Mouse (Mus musculus) erythroid progenitor cell, adult 5-6 weeks (primary cell): ENCODE data around the gene Tmem109. TPM values are rescaled to one million over a fixed set of nuclear protein-coding genes. Genes with fewer than 3 reads are reported as not detected.

Experiments
- ATAC-seq: replicated peaks from 2 replicates; pipeline ENCODE4 v1.8.0; 2016; ENCODE audit warnings: moderate number of reproducible peaks, mild to moderate bottlenecking, moderate TSS enrichment, inconsistent platforms; ENCODE audit not compliant: poor library complexity, low FRiP score, severe bottlenecking
- total RNA-seq, 2 experiments: library from RNA; stranded (forward) in 1 of 2; stranded (reverse) in 1 of 2; fragments of 150-400 nt in 1 of 2; fragments of 186-747, 209-891 nt in 1 of 2; gene quantifications; 2 replicates each; pipeline versions ENCODE4 v1.2.3 to v1.2.4; 2015 to 2017; ENCODE audit warnings: low replicate concordance in 2 of 2

Tmem109 gene
- total RNA-seq (2015; ENCODE audit: low replicate concordance) (4.7 and 9.6 TPM in 2 replicates), total RNA-seq (2017; ENCODE audit: low replicate concordance) (4.4 and 14.0 TPM in 2 replicates)

DNA sequence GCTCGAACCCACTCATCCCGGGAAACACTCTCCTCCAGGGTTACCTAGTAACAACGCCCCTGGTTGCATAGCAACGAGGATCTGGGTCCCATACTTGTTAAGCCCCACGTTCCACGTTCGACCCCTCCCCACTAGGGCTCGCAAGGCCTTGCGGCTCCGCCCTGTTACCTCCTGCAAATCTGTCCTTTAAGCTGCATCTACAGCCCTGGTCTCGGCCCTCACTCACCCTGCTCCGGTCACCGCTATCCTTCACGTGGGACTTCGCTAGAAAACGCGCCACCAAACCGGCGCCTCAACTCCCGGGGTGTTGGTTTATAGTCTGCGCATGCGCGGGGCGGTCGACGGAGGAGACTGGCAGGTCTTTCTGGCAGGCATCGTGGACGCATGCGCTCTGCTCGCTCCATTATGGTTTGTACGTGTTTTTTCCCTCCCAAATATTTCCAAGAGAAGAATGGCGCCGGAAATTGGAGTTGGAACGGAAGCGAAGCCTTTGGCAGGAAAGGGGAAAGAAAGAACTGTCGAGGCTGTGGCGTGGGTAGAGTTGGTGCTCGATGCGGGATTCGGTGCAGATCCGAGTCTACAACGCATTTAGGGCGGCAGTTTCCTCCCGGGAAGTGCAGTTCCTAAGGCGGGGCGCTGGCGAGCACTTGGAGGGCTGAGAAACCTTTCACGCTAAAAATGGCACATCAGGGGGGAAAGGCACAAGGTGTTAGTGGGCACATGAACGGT lies at the start of gene Tmem109:
Tmem109 (minus strand) TSS at position 576 of the 729 bp plus-strand sequence.
- ATAC-seq, result peak; percentile 94

- ATAC-seq, result no peak
These were observed 48.8 kb upstream of the Tmem109 start for GRCm38 (mm10) chr19:10930641-10931040.

- no peak for ATAC-seq
These were observed 44.9 kb upstream of the Tmem109 start for GRCm38 (mm10) chr19:10926666-10927065.

- no peak for ATAC-seq
These were observed 44.4 kb upstream of the Tmem109 start for GRCm38 (mm10) chr19:10926123-10926621.

DNA sequence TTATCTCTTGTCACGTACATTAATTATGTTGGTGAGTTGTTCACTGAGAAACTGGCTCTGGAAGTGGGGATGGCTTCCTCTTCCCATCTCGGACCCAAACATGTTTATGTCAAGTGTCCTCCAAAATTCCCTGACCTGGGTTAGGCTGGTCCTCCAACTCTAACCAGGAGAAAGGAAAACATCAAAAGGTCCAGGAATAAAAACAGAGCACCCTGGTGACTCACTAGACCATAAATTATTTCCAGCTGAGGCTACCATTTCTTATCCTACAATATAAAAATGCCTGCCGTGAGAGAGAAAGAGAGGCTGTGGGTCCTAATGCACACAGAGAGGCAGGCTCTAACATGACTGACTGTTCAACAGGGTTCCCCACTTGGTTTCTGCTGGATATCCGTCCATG lies 42.4 kb upstream of the Tmem109 start:
- no peak for ATAC-seq

- no peak for ATAC-seq
These were observed 39.3 kb upstream of the Tmem109 start for GRCm38 (mm10) chr19:10921058-10921457.

DNA sequence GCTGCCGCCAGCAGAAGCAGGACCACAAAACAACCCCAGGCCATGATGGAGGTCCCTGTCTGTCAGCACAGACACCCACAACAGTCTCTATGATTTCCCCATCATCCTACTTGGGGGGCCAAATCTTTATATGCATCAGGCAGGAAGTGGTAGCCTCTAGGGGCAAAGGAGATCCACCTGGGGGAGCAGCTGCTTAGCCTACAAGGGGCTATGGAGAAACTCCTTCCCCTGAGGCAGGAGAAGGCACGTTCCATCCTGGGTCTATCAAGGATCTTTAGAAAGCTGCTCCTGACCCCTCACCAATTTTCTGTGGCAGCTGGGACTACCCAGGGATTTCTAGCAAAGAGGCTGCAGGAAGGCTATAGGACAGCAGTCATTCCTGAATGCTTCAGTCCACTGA lies 38.7 kb upstream of the Tmem109 start, which contains the start of gene Zp1:
Zp1 (minus strand) TSS at position 101 of the 400 bp plus-strand sequence.
- ATAC-seq, result no peak

- ATAC-seq, result no peak
These were observed 36.7 kb upstream of the Tmem109 start for GRCm38 (mm10) chr19:10918321-10918991.

GRCm38 (mm10) chr19:10916506-10916905 lies 34.7 kb upstream of the Tmem109 start:
- ATAC-seq, result no peak

DNA sequence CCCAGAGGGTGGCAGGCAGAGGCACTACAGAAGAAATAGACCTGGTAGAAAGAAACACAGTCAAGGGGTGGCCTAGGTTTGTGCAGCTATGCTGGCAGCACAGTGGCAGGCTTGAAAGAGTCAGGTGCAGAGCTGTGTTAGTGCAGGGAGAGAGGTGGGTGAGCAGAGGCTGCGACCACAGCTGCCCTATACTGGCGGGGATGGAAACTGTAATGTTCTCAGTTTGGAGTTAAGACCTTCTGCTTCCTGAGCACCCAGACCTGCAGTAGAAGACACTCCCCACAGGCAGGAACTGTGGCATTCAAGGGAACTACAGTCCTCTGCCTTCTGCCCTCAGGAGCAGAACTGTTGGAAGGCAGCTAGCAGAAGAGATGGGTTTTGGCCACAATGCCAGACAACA lies 33.1 kb upstream of the Tmem109 start:
- ATAC-seq, result no peak

- ATAC-seq, result no peak
These were observed 32.5 kb upstream of the Tmem109 start for GRCm38 (mm10) chr19:10914291-10914690.

GRCm38 (mm10) chr19:10909087-10909721 lies 27.4 kb upstream of the Tmem109 start:
- ATAC-seq, result no peak

DNA sequence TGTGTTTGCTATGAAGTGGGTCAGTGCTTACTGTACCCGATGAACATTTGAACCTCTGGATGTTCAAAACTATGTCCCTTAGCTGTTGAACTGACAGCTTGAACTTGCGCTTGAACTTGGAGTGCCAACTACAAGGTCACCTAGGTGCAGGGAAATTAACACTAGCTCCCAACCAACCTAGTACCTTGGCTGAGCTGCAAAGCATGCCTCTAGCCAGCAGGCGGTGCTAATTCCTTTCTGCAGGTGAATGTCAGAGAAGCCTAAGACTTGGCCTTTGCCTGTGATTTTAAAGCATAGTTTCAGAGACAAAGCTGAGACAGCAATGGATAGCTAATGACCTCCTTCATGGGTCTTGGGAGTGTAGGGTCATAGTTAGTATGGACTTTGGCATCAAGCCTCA lies 26.1 kb upstream of the Tmem109 start:
- ATAC-seq, result no peak

- ATAC-seq, result no peak
These were observed 23.9 kb upstream of the Tmem109 start for GRCm38 (mm10) chr19:10905728-10906000.

DNA sequence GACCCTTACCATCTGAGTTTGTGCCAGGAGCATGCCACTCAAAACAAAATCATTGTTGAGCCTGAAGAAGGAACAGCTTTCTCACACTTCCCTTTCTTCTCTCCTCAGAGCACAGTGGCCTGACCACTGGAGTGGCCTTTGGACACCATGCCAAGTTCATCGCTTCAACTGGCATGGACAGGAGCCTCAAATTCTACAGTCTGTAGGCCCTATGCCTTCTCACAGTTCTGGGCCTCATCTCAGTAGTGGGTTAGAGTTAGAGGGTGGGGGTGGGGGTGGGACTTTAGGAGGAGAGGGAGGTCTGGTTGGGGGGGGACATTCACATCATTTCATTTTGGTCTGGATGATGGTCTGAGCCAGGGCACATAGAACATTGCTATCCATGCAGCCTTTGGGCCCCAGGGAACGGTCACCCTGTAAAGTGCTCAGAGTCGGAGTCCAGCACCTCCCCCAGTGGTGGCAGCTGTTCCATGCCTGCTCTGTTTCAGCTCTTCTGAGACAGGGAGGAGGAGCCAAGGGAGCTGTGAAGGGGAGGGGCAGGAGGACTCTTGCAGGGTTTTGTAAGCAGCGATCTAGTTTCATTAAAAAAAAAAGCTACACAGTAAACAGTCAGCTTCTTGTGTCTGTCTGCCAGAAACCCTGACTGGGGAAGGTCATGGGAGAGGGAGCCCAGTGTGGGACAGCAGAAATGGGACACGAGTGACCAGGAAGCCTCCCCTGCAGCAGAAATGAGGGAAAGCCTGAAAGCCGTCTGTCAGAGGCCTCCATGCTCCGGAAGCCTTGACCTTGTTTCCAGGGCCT lies 23.3 kb upstream of the Tmem109 start:
- ATAC-seq, result no peak

DNA sequence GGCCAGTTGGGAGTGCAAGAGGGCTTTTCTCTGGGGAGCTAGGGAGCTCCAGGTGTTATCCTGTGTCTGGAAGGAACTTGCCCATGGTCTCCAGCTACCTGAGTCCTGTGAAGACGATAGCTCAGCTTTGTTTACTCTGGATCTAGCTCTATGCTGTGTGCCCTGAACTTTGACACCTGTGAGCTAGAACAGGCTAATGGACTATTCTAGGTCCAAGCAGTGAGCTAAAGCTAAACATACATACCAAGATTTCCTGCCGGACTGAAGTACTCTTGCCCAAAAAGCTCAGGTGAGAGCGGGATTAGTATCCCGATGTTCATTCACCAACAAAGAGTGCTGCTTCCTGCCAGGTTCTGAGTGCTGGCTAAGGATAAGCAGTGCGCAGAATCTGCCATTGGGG lies 22.7 kb upstream of the Tmem109 start:
- ATAC-seq, result no peak

DNA sequence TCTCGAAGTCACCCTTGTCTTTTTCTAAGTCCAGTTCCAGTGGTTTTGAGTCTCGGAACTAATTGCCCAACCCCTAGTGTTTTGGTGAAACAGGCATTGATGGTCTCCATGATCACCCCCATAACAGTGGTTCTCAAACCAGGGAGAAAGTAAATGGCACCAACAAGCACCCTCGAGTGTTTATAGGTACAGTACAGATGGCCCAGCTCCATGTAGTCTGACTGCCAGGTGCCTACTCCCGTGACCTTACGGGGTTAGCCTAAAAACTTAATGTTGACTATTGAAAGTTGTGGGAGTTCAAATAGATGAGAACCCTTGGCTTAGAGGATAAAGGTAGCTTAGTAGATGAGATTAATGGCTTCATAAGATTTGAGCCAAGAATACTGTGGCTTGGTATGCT lies 19.2 kb upstream of the Tmem109 start:
- ATAC-seq, result no peak

DNA sequence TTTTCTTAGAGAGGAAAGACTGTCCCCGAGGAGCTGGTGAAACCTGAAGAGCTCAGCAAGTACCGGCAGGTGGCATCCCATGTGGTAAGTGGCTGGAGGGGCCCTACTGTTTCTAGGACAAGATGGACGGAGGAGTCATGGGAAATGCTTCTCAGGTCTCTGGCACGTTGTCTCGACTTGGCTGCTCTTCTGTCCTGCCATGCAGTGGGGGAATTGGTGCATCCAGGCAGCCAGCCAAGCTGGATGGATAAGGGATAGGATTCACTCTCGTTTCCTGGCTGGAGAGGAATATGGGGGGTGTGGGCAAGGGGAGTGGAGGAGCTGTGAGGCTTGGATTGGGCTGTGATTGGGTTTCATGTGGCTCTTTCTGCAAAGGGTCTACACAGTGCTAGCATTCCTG lies 18.5 kb upstream of the Tmem109 start:
- ATAC-seq, result no peak

DNA sequence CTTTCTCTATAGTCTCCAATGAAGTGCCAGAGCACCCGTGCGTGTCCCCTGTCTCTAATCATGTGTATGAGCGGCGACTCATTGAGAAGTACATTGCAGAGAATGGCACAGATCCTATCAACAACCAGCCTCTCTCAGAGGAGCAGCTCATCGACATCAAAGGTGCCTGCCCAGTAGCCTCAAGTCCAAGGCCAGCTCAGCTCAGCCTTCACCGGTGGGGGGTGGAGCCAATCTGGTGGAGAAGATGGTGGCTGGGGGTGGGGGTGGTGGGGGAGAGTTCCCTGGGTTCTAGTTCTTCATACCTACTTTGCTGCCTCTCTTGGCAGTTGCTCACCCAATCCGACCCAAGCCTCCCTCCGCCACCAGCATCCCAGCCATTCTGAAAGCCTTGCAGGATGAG lies 15.7 kb upstream of the Tmem109 start:
- no peak for ATAC-seq

GRCm38 (mm10) chr19:10896849-10897248 lies 15.0 kb upstream of the Tmem109 start:
- ATAC-seq, result no peak
